In genomic region chr14:122903923-122904351, GRCm38 (mm10) we compare ENCODE assay signal across 15 mouse cellular contexts. TPM values are rescaled to one million over a fixed set of nuclear protein-coding genes. Genes with fewer than 3 reads are reported as not detected.
A peak's percentile ranks its signal among the peaks of the same experiment; 100 is the strongest.
DNase-seq lines count a peak whose midpoint lies in the region; ATAC-seq and TF ChIP-seq lines count a peak whose summit lies in the region.
"Had no signal": no experiment of that assay in that cellular context is flagged by ENCODE, and none has a peak within 500 bp of the region (broad histone marks: within the 10 kb centered on the region; RNA-seq: fewer than 3 reads in every experiment).

No protein-coding gene starts in this region.

- 37% methylated on average over 2 of the region's 2 CpGs for WGBS in lung, embryonic 15.5 days
- 38% methylated on average over 2 of the region's 2 CpGs for WGBS in kidney, postnatal 0 days

- ATAC-seq in lung, embryonic 15.5 days (ENCODE audit: borderline replicate concordance, extremely low read depth, low FRiP score, low TSS enrichment), result no peak
- ATAC-seq in kidney, postnatal 0 days (replicated peaks; ENCODE audit: low FRiP score, low read depth), result no peak
- ATAC-seq in erythroid progenitor cell, adult 5-6 weeks (replicated peaks; ENCODE audit: low FRiP score, poor library complexity, severe bottlenecking), result no peak
- ATAC-seq: forebrain, postnatal 0 days had no signal

- no peaks in the 10 kb centered on the region for H3K36me3 ChIP-seq in lung, embryonic 15.5 days
- H3K36me3 ChIP-seq in kidney, postnatal 0 days (ENCODE audit: insufficient read depth, low read length), result no peaks in the 10 kb centered on the region
- H3K36me3 ChIP-seq: limb, embryonic 12.5 days had no signal

- H3K9ac ChIP-seq in lung, embryonic 15.5 days, result no peak overlapping the region
- no peak overlapping the region for H3K9ac ChIP-seq in kidney, postnatal 0 days (ENCODE audit: low read depth, low read length)
- H3K9ac ChIP-seq: forebrain, postnatal 0 days; heart, embryonic 15.5 days; limb, embryonic 12.5 days had no signal

- H3K27me3 ChIP-seq in lung, embryonic 15.5 days, result no peaks in the 10 kb centered on the region
- H3K27me3 ChIP-seq in kidney, postnatal 0 days (ENCODE audit: insufficient read depth, low read length), result no peaks in the 10 kb centered on the region
- H3K27me3 ChIP-seq: heart, embryonic 15.5 days; limb, embryonic 12.5 days; megakaryocyte, embryonic 14.5 days had no signal

- peak; percentile 67 for DNase-seq in cerebellum, adult 9-10 months
- DNase-seq in cerebellum, adult 11-12 months, result no peak
- DNase-seq in lung, postnatal 4 days, result no peak
- peak; percentile 28 for DNase-seq in kidney, postnatal 0 days (ENCODE audit: low spot score)
- no peak for DNase-seq in thymus, postnatal 36 days
- DNase-seq in heart, postnatal 36 days, result no peak
- DNase-seq: cerebellum, adult 18-20 months; forebrain, postnatal 0 days; gastrocnemius, postnatal 36 days; right cerebral cortex, postnatal 4 days had no signal

- no peaks in the 10 kb centered on the region for H3K9me3 ChIP-seq in lung, embryonic 15.5 days
- H3K9me3 ChIP-seq in kidney, postnatal 0 days (replicated peaks; ENCODE audit: low read length), result no peaks in the 10 kb centered on the region
- H3K9me3 ChIP-seq: heart, embryonic 15.5 days had no signal

- TF ChIP-seq CTCF in kidney, postnatal 0 days (IDR thresholded peaks at IDR 0.05; ENCODE audit: low read depth), result no peak

- H3K4me1 ChIP-seq in lung, embryonic 15.5 days, result peaks cover 27% of the 10 kb centered on the region
- 0 out of 2 replicates have a peak, but pooled peaks cover 6% of the 10 kb centered on the region for H3K4me1 ChIP-seq in kidney, postnatal 0 days (replicated peaks; ENCODE audit: insufficient read depth, low read length)
- H3K4me1 ChIP-seq: megakaryocyte, embryonic 14.5 days had no signal

- H3K4me3 ChIP-seq in lung, embryonic 15.5 days, result no peak overlapping the region
- H3K4me3 ChIP-seq in kidney, postnatal 0 days (replicated peaks; ENCODE audit: low read depth, low read length), result no peak overlapping the region
- H3K4me3 ChIP-seq: heart, embryonic 15.5 days; limb, embryonic 12.5 days; megakaryocyte, embryonic 14.5 days had no signal

- intact Hi-C loops in heart, postnatal 36 days (cut with DNase I), result no loop called here

- H3K27ac ChIP-seq in lung, embryonic 15.5 days, result peak overlapping the region; percentile 16; the same call in 1 of the 2 replicates
- H3K27ac ChIP-seq in kidney, postnatal 0 days, result peak overlapping the region; percentile 5; the same call in 1 of the 2 replicates
- H3K27ac ChIP-seq: limb, embryonic 12.5 days had no signal

- H3K4me2 ChIP-seq in lung, embryonic 15.5 days, result no peak overlapping the region
- no peak overlapping the region for H3K4me2 ChIP-seq in kidney, postnatal 0 days (ENCODE audit: low read length)
- H3K4me2 ChIP-seq: heart, embryonic 15.5 days; limb, embryonic 12.5 days had no signal

RNA-seq across cellular contexts. Expression of gene Ggact, which starts 9.6 kb away (rescaled TPM):
- 14.1 and 14.7 TPM in 2 replicates for polyA plus RNA-seq in lung, embryonic 15.5 days (2015; fragmentation: Nextera tagmentation; extraction: Ambion mirVana)
- 41.1 and 43.9 TPM in 2 replicates for polyA plus RNA-seq in kidney, postnatal 0 days (2015; fragmentation: Nextera tagmentation; extraction: Ambion mirVana)
- total RNA-seq in erythroid progenitor cell, adult 5-6 weeks (2015; ENCODE audit: low replicate concordance), result 6.3 TPM in 1 of 2 replicates, not detected in the other
- total RNA-seq in erythroid progenitor cell, adult 5-6 weeks (2017; ENCODE audit: low replicate concordance), result 5.5 TPM in 1 of 2 replicates, not detected in the other
- 10 to 100 TPM; 23.2 to 25.1 TPM for total RNA-seq in heart, postnatal 36 days (2021)

Comparison
In these comparisons a context has a peak if more than half of its experiments do, and no peak if none do; other contexts are left out.
1. DNase-seq: peak in cerebellum, adult 9-10 months (single experiment) and kidney, postnatal 0 days (single experiment); none in cerebellum, adult 11-12 months (single experiment), lung, postnatal 4 days (0 of 2), thymus, postnatal 36 days (0 of 2) and heart, postnatal 36 days (0 of 2).